Mouse (Mus musculus): ENCODE data around the gene Xpnpep3. TPM values are rescaled to one million over a fixed set of nuclear protein-coding genes. Genes with fewer than 3 reads are reported as not detected.

The Xpnpep3 gene
- polyA plus RNA-seq, 1 experiment from 2014 or later = 10.0 TPM

DNA sequence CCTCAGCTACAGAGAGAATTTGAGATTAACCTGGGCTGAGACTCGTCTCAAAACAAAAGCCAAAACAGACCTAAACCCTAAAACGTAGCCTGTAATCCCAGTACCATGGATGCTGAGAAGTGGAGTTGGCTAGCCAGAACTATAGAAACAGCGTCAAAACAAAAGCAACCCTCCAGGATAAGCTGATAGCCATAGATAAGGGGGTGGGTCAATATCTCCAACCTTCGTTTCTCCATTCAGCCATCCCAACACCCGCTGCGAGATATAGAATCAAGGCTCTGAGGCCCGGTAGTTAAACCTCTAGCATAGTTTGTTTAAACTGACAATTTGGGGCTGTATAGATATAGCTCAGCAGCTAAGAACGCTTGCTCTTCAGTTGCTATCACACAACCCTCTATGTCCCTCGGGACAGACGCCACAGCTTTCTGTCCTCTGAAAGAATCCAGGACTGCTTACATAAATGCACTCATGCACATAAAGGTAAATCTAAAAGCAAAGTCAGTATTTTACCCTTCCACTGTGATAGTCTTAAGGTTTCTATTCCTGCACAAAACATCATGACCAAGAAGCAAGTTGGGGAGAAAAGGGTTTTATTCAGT, 38.4 kb upstream of the Xpnpep3 start:
- H3K9me3 ChIP-seq (ENCODE audit: control insufficient read depth, low read length) = no peaks in the 10 kb centered on the region
- H3K27me3 ChIP-seq (replicated peaks; ENCODE audit: control insufficient read depth, insufficient read depth, low read length) = no peaks in the 10 kb centered on the region
- H3K27ac ChIP-seq (ENCODE audit: low read length) = peak overlapping the region; percentile 52; the same call in 1 of the 2 replicates
- no peak overlapping the region for H3K4me3 ChIP-seq (replicated peaks; ENCODE audit: low read length)
- ATAC-seq = no peak
- H3K36me3 ChIP-seq (ENCODE audit: control insufficient read depth, insufficient read depth) = peaks cover 13% of the 10 kb centered on the region
- peaks cover 21% of the 10 kb centered on the region for H3K4me1 ChIP-seq (replicated peaks; ENCODE audit: control insufficient read depth, insufficient read depth, low read length)
- 34% methylated on average over 10 of the region's 10 CpGs for WGBS
- H3K4me2 ChIP-seq (ENCODE audit: low read length) = peak overlapping the region; percentile 88
- H3K9ac ChIP-seq (replicated peaks; ENCODE audit: low read depth, low read length) = no peak overlapping the region

DNA sequence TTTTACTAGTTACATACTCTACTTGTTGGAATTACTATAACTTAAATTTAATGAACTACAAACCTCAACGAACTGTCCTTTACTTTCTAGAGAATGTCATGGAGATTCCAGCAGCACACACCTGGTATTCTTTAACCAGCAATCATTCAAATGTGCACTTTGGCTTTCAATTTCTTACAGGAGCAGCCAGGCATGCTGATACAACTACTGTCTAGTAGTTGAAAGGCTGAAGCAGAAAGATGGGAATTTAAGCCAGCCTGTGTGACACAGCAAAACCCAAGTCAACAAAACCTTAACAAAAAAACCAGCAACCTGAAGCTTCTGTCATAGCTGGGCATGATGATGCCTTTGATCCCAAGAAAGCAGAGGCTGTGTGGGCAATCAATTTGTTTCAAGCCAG, 37.4 kb upstream of the Xpnpep3 start:
- Histone ChIP-seq H3K27me3 (replicated peaks; ENCODE audit: control insufficient read depth, insufficient read depth, low read length) (no peaks in the 10 kb centered on the region), H3K27ac (ENCODE audit: low read length) (no peak overlapping the region), H3K4me1 (replicated peaks; ENCODE audit: control insufficient read depth, insufficient read depth, low read length) (peaks cover 16% of the 10 kb centered on the region), H3K9ac (replicated peaks; ENCODE audit: low read depth, low read length) (no peak overlapping the region), H3K4me3 (replicated peaks; ENCODE audit: low read length) (no peak overlapping the region), H3K36me3 (ENCODE audit: control insufficient read depth, insufficient read depth) (peaks cover 15% of the 10 kb centered on the region), H3K4me2 (ENCODE audit: low read length) (no peak overlapping the region), H3K9me3 (ENCODE audit: control insufficient read depth, low read length) (no peaks in the 10 kb centered on the region)
- WGBS = 84% methylated on average over 1 of the region's 1 CpGs
- ATAC-seq = no peak

DNA sequence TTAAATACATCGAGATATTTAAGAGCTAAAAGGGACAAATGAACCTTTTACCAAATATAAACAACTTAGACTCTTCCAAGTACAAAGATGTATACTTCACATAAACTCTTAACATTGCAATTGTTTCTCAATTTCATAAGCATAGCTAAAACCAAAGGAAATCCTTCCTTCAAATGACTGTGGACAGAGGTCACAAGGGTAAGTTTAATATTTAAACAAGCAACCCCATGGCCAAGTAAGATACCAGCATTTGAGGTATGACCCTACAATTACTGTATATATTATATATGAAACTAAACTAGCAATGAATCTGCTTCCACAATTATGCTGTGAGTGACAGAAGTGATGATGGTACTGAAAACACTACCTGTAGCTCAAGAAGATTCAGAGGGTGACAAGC, 35.7 kb upstream of the Xpnpep3 start:
- peaks cover 14% of the 10 kb centered on the region for H3K4me1 ChIP-seq (replicated peaks; ENCODE audit: control insufficient read depth, insufficient read depth, low read length)
- H3K4me3 ChIP-seq (replicated peaks; ENCODE audit: low read length) = no peak overlapping the region
- no peak overlapping the region for H3K4me2 ChIP-seq (ENCODE audit: low read length)

DNA sequence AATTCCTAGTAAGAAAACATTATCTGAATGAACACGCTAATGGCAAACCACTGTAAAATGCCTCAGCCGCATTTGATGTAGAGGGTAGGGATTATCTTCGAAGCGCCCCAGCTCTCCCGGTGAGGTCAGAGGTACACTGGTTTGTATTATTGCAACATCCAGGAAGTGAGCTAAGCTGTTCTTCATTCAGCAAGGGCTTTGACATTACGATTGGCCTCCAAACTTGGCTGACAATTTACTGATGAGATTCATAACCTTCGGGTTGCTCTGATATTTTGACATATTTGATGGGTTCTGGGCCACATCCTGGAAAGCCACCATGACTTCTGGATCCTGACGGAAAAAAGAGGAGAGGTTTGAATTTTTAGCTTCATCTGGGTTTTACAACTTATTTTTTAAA, 34.7 kb upstream of the Xpnpep3 start:
- Histone ChIP-seq H3K9ac (replicated peaks; ENCODE audit: low read depth, low read length) (no peak overlapping the region), H3K27me3 (replicated peaks; ENCODE audit: control insufficient read depth, insufficient read depth, low read length) (no peaks in the 10 kb centered on the region), H3K4me3 (replicated peaks; ENCODE audit: low read length) (no peak overlapping the region), H3K9me3 (ENCODE audit: control insufficient read depth, low read length) (no peaks in the 10 kb centered on the region), H3K27ac (ENCODE audit: low read length) (no peak overlapping the region), H3K36me3 (ENCODE audit: control insufficient read depth, insufficient read depth) (peaks cover 18% of the 10 kb centered on the region), H3K4me1 (replicated peaks; ENCODE audit: control insufficient read depth, insufficient read depth, low read length) (0 out of 2 replicates have a peak, but pooled peaks cover 5% of the 10 kb centered on the region), H3K4me2 (ENCODE audit: low read length) (no peak overlapping the region)
- 94% methylated on average over 8 of the region's 8 CpGs for WGBS
- ATAC-seq = no peak

More for the DNA sequence above, 35.7 kb upstream of the Xpnpep3 start:
- no peak overlapping the region for H3K27ac ChIP-seq (ENCODE audit: low read length)
- 100% methylated on average over 1 of the region's 1 CpGs for whole genome bisulfite sequencing
- H3K9me3 ChIP-seq (ENCODE audit: control insufficient read depth, low read length) = no peaks in the 10 kb centered on the region
- no peak for ATAC-seq
- no peak overlapping the region for H3K9ac ChIP-seq (replicated peaks; ENCODE audit: low read depth, low read length)
- H3K36me3 ChIP-seq (ENCODE audit: control insufficient read depth, insufficient read depth) = peaks cover 18% of the 10 kb centered on the region
- H3K27me3 ChIP-seq (replicated peaks; ENCODE audit: control insufficient read depth, insufficient read depth, low read length) = no peaks in the 10 kb centered on the region

DNA sequence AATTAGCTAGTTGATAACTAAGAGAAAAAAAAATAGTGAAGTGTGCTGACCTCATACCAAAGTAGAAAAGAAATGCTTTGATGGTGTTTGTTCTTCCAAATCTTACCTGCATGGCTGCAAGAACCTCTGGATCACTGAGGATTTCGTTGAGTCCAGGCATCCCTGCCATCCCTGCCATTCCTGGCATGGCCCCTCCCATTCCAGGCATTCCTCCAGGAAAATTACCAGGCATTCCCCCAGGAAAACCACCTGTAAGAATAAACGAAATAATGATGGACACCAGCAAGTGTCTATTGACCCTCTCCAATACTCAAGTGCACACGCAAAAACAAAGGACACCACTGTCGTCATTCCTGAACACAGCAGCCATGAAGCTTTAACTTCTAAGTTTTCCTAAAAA, 33.7 kb upstream of the Xpnpep3 start:
- Histone ChIP-seq H3K27ac (ENCODE audit: low read length) (no peak overlapping the region), H3K9ac (replicated peaks; ENCODE audit: low read depth, low read length) (no peak overlapping the region), H3K4me2 (ENCODE audit: low read length) (no peak overlapping the region), H3K9me3 (ENCODE audit: control insufficient read depth, low read length) (no peaks in the 10 kb centered on the region), H3K4me1 (replicated peaks; ENCODE audit: control insufficient read depth, insufficient read depth, low read length) (0 out of 2 replicates have a peak, but pooled peaks cover under 1% of the 10 kb centered on the region), H3K27me3 (replicated peaks; ENCODE audit: control insufficient read depth, insufficient read depth, low read length) (no peaks in the 10 kb centered on the region), H3K36me3 (ENCODE audit: control insufficient read depth, insufficient read depth) (peaks cover 25% of the 10 kb centered on the region), H3K4me3 (replicated peaks; ENCODE audit: low read length) (no peak overlapping the region)
- 81% methylated on average over 4 of the region's 4 CpGs for WGBS
- no peak for ATAC-seq

DNA sequence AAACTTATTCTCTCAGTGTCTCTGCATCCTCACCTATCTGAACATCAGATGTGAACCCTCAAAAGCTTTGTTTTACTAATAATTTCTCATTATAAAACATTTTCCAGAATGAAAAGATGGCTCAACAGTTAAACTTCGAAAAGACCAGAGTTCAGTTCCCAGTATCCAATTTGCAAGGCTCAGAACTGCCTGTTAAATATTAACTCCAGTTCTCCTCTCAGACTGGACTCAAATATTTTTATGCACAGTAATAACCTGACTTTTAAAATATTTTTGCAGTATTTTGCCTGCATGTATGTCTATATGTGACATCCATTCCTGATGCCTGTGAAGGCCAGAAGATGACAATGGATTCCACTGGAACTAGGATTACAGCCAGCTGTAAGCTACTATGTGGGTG, 31.3 kb upstream of the Xpnpep3 start:
- H3K4me1 ChIP-seq (replicated peaks; ENCODE audit: control insufficient read depth, insufficient read depth, low read length) = no peaks in the 10 kb centered on the region
- no peak overlapping the region for H3K9ac ChIP-seq (replicated peaks; ENCODE audit: low read depth, low read length)
- no peaks in the 10 kb centered on the region for H3K27me3 ChIP-seq (replicated peaks; ENCODE audit: control insufficient read depth, insufficient read depth, low read length)
- no peak for ATAC-seq
- no peak overlapping the region for H3K27ac ChIP-seq (ENCODE audit: low read length)
- H3K4me2 ChIP-seq (ENCODE audit: low read length) = no peak overlapping the region
- no peak overlapping the region for H3K4me3 ChIP-seq (replicated peaks; ENCODE audit: low read length)
- no peaks in the 10 kb centered on the region for H3K9me3 ChIP-seq (ENCODE audit: control insufficient read depth, low read length)
- WGBS = 98% methylated on average over 1 of the region's 1 CpGs
- H3K36me3 ChIP-seq (ENCODE audit: control insufficient read depth, insufficient read depth) = peaks cover 30% of the 10 kb centered on the region

DNA sequence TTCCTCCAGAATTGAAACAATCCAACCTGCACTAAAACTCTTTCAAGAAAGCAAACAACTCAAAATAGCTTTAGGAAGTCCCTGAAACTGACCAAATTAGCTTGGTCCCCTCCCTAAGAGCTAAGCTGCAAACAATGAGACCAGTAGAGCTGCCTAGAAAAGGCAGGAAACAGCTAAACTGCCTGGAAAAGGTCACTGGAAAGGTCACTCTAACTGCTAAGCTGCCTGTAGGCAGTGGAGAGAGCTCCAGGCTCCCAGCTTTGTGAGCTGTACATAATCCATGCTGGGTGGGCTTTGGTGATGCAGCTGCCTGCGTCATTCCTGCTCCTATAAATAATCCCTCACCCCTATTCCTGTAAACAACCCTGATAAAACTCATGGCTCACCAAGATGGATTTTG, 29.6 kb upstream of the Xpnpep3 start:
- ATAC-seq = no peak
- WGBS = 24% methylated on average over 1 of the region's 1 CpGs
- Histone ChIP-seq H3K27me3 (replicated peaks; ENCODE audit: control insufficient read depth, insufficient read depth, low read length) (no peaks in the 10 kb centered on the region), H3K4me3 (replicated peaks; ENCODE audit: low read length) (no peak overlapping the region), H3K36me3 (ENCODE audit: control insufficient read depth, insufficient read depth) (peaks cover 30% of the 10 kb centered on the region), H3K27ac (ENCODE audit: low read length) (no peak overlapping the region), H3K9me3 (ENCODE audit: control insufficient read depth, low read length) (no peaks in the 10 kb centered on the region), H3K4me2 (ENCODE audit: low read length) (no peak overlapping the region), H3K9ac (replicated peaks; ENCODE audit: low read depth, low read length) (no peak overlapping the region), H3K4me1 (replicated peaks; ENCODE audit: control insufficient read depth, insufficient read depth, low read length) (no peaks in the 10 kb centered on the region)

DNA sequence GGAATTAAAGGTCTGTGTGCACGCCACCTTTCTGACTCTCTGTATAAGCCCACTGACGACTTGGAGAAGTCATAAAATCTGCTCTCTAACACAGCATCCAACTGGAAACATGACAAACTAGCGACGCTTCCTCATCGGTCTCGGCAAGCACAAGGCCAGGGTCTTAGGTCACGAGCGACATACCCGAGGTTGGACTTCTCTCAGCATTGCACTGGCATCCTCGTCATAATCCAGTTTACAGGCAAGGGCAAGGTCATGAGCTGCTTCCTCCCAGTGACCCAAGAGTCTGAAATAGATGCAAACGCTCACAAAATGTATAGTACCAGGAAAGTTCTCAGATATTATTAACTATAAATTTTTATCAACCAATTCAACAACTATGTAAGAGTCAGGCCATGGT, 25.3 kb upstream of the Xpnpep3 start:
- no peak for ATAC-seq
- no peak overlapping the region for H3K4me2 ChIP-seq (ENCODE audit: low read length)
- no peaks in the 10 kb centered on the region for H3K9me3 ChIP-seq (ENCODE audit: control insufficient read depth, low read length)
- no peak overlapping the region for H3K27ac ChIP-seq (ENCODE audit: low read length)
- no peak overlapping the region for H3K4me3 ChIP-seq (replicated peaks; ENCODE audit: low read length)
- H3K4me1 ChIP-seq (replicated peaks; ENCODE audit: control insufficient read depth, insufficient read depth, low read length) = no peaks in the 10 kb centered on the region
- no peaks in the 10 kb centered on the region for H3K27me3 ChIP-seq (replicated peaks; ENCODE audit: control insufficient read depth, insufficient read depth, low read length)
- no peak overlapping the region for H3K9ac ChIP-seq (replicated peaks; ENCODE audit: low read depth, low read length)
- H3K36me3 ChIP-seq (ENCODE audit: control insufficient read depth, insufficient read depth) = peaks cover 29% of the 10 kb centered on the region
- 90% methylated on average over 11 of the region's 11 CpGs for WGBS

DNA sequence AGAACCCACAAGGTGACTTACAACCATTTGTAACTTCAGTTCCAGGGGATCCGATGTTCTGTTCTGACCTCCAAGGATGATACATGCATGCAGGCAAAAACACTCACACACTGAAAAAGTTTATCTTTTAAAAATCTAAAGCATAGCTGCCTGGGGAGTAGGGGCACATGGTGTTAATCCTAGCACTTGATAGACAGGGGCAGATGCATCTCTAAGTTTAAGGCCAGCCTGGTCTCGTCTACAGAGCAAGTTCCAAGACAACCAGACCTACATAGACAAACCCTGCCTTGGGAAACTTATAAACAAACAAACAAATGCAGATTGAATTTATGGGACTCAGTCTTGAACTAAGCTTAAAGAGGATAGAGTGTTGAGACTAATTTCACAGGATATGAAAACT, 21.1 kb upstream of the Xpnpep3 start:
- H3K4me2 ChIP-seq (ENCODE audit: low read length) = no peak overlapping the region
- no peaks in the 10 kb centered on the region for H3K27me3 ChIP-seq (replicated peaks; ENCODE audit: control insufficient read depth, insufficient read depth, low read length)
- H3K4me1 ChIP-seq (replicated peaks; ENCODE audit: control insufficient read depth, insufficient read depth, low read length) = no peaks in the 10 kb centered on the region
- no peak overlapping the region for H3K9ac ChIP-seq (replicated peaks; ENCODE audit: low read depth, low read length)
- 97% methylated on average over 2 of the region's 2 CpGs for WGBS
- ATAC-seq = no peak
- no peaks in the 10 kb centered on the region for H3K9me3 ChIP-seq (ENCODE audit: control insufficient read depth, low read length)
- no peak overlapping the region for H3K4me3 ChIP-seq (replicated peaks; ENCODE audit: low read length)
- H3K27ac ChIP-seq (ENCODE audit: low read length) = no peak overlapping the region
- H3K36me3 ChIP-seq (ENCODE audit: control insufficient read depth, insufficient read depth) = peaks cover 36% of the 10 kb centered on the region

DNA sequence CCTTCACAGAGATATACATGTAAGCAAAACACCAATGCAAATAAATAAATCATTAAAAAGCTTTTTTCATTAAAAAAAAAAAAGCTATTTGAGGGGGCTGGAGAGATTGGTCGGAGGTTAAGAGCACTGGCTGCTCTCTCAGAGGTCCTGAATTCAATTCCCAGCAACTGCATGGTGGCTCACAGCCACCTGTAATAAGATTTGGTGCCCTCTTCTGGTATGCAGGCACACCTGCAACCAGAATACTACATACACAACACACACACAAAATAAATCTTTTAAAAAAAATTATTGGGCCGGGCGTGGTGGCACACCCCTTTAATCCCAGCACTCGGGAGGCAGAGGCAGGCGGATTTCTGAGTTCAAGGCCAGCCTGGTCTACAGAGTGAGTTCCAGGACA, 13.6 kb upstream of the Xpnpep3 start:
- Histone ChIP-seq H3K27ac (ENCODE audit: low read length) (no peak overlapping the region), H3K9ac (replicated peaks; ENCODE audit: low read depth, low read length) (no peak overlapping the region), H3K4me1 (replicated peaks; ENCODE audit: control insufficient read depth, insufficient read depth, low read length) (no peaks in the 10 kb centered on the region), H3K36me3 (ENCODE audit: control insufficient read depth, insufficient read depth) (peaks cover 41% of the 10 kb centered on the region), H3K9me3 (ENCODE audit: control insufficient read depth, low read length) (no peaks in the 10 kb centered on the region), H3K27me3 (replicated peaks; ENCODE audit: control insufficient read depth, insufficient read depth, low read length) (no peaks in the 10 kb centered on the region), H3K4me3 (replicated peaks; ENCODE audit: low read length) (no peak overlapping the region), H3K4me2 (ENCODE audit: low read length) (no peak overlapping the region)
- no peak for ATAC-seq
- WGBS = 97% methylated on average over 5 of the region's 5 CpGs
